Mouse (Mus musculus) kidney, adult 18-20 months (tissue): ENCODE measurements at regions not wholly inside any gene's neighbourhood (a gene's known extent, or its start where the extent isn't known, plus 50 kb on each side); places are given as distances from the start of the nearest gene placed in this dataset.

Experiments used
- DNase-seq: peaks from one replicate; pipeline ENCODE4 v3.0.0; 2021

- DNase-seq: peak; percentile 19
These were observed 218.3 kb downstream of the Myo1b start for GRCm38 (mm10) chr1:51697265-51698192.

GRCm38 (mm10) chr1:51696471-51696870 lies 218.2 kb upstream of the Nabp1 start:
- DNase-seq: no peak

- DNase-seq: no peak
These were observed 212.7 kb upstream of the Nabp1 start for GRCm38 (mm10) chr1:51690878-51691277.

GRCm38 (mm10) chr1:51689461-51690223 lies 211.4 kb upstream of the Nabp1 start:
- peak; percentile 21 for DNase-seq

GRCm38 (mm10) chr1:51688946-51689345 lies 210.7 kb upstream of the Nabp1 start:
- DNase-seq: no peak

GRCm38 (mm10) chr1:51688224-51688545 lies 210.0 kb upstream of the Nabp1 start:
- no peak for DNase-seq

- DNase-seq: no peak
These were observed 209.4 kb upstream of the Nabp1 start for GRCm38 (mm10) chr1:51687484-51688223.

- no peak for DNase-seq
These were observed 208.5 kb upstream of the Nabp1 start for GRCm38 (mm10) chr1:51686759-51687158.

- no peak for DNase-seq
These were observed 204.0 kb upstream of the Nabp1 start for GRCm38 (mm10) chr1:51682273-51682672.

GRCm38 (mm10) chr1:51681872-51682271 lies 203.6 kb upstream of the Nabp1 start:
- no peak for DNase-seq

- DNase-seq: no peak
These were observed 202.5 kb upstream of the Nabp1 start for GRCm38 (mm10) chr1:51680725-51681124.

- DNase-seq: no peak
These were observed 200.2 kb upstream of the Nabp1 start for GRCm38 (mm10) chr1:51678290-51678928.

GRCm38 (mm10) chr1:51677802-51678201 lies 199.6 kb upstream of the Nabp1 start:
- DNase-seq: peak; percentile 8

- no peak for DNase-seq
These were observed 193.5 kb upstream of the Nabp1 start for GRCm38 (mm10) chr1:51671691-51672090.

- peak; percentile 39 for DNase-seq
These were observed 193.1 kb upstream of the Nabp1 start for GRCm38 (mm10) chr1:51671287-51671686.

- DNase-seq: no peak
These were observed 191.8 kb upstream of the Nabp1 start for GRCm38 (mm10) chr1:51670009-51670408.

- DNase-seq: no peak
These were observed 190.7 kb upstream of the Nabp1 start for GRCm38 (mm10) chr1:51668881-51669280.

GRCm38 (mm10) chr1:51660531-51660930 lies 182.3 kb upstream of the Nabp1 start:
- no peak for DNase-seq

- no peak for DNase-seq
These were observed 179.0 kb upstream of the Nabp1 start for GRCm38 (mm10) chr1:51657203-51657602.

GRCm38 (mm10) chr1:51650653-51650995 lies 172.4 kb upstream of the Nabp1 start:
- no peak for DNase-seq

GRCm38 (mm10) chr1:51649963-51650652 lies 171.9 kb upstream of the Nabp1 start:
- no peak for DNase-seq

- DNase-seq: no peak
These were observed 169.7 kb upstream of the Nabp1 start for GRCm38 (mm10) chr1:51647955-51648354.
